Mouse (Mus musculus): Measurements from ENCODE around the gene Cys1.

Cys1 gene

DNA sequence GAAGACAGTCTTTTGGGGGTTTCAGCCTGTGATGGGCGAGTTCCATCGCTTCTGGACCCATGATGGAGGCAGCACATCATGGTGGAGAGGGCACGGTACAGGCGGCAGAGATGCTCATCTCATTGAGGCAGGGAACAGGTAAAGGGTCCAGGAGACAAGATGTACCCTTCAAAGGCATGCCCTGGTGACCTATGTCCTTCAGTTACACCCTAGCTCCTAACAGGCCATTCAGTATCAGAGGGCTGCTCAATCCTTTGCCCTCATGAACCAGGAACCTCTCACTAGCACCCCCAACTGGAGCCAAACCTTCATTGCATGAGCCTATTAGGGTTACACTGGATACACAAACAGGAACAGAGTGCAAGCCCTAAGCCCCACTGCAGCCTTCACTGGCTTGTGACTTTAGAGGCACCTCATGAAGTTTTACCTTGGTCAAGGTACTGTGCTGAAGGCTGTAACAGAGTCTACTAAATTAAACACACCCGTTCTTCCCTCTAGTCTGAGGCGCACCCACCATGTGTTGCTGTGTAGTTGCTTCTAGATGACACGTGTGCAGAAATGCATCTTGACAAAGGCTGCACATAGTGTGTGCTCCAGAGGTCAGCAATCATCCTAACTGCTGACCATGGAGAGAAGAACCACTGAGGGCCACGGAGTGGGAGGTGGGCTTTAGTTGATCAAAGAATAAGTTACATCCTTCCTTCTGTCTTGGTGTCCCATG is 16.0 kb upstream of the Cys1 start:
- peak; percentile 90 for DNase-seq (ENCODE audit: low read depth, low spot score)

GRCm38 (mm10) chr12:24696500-24697483 is 15.2 kb upstream of the Cys1 start:
- peak; percentile 87 for DNase-seq (ENCODE audit: low read depth, low spot score)

- no peak for DNase-seq (ENCODE audit: low read depth, low spot score)
Observed at GRCm38 (mm10) chr12:24690351-24690750, 8.7 kb upstream of the Cys1 start.

DNA sequence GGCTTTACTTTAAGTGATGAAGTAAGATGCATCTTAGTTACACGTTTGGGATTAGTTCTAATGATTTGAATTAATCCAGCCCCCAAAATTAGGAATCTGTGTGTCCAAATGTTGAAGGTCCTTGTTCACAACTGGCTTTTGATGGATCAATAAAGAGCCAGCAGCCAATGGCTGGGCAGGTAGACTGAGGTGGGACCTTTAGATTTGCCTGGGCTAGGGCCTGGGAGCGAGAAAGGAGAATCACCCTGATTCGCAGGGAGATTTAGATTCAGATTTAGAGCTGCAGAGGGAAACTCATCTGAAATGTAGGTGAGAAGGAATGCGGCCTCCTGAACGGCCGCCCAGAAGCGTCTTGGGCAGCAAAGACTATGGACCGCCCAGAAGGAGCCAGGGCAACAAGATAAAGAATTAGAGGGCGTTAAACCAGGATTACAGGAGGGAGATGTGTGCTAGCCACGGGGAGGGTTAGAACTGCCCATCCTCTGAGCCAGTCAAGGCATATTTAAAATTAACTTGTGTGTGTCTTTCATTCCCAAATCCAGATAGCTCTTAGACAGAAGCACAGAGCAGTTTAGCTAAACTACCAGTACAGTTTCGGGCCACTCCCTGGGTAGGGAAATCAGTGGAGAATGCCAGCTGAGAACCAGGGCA is 5.2 kb upstream of the Cys1 start:
- no peak for DNase-seq (ENCODE audit: low read depth, low spot score)

GRCm38 (mm10) chr12:24686038-24686695 is 4.6 kb upstream of the Cys1 start:
- no peak for DNase-seq (ENCODE audit: low read depth, low spot score)

- no peak for DNase-seq (ENCODE audit: low read depth, low spot score)
Observed at GRCm38 (mm10) chr12:24683461-24683860, 1.8 kb upstream of the Cys1 start.

GRCm38 (mm10) chr12:24682563-24682962 is 950 bp upstream of the Cys1 start:
- DNase-seq (ENCODE audit: low read depth, low spot score): no peak

DNA sequence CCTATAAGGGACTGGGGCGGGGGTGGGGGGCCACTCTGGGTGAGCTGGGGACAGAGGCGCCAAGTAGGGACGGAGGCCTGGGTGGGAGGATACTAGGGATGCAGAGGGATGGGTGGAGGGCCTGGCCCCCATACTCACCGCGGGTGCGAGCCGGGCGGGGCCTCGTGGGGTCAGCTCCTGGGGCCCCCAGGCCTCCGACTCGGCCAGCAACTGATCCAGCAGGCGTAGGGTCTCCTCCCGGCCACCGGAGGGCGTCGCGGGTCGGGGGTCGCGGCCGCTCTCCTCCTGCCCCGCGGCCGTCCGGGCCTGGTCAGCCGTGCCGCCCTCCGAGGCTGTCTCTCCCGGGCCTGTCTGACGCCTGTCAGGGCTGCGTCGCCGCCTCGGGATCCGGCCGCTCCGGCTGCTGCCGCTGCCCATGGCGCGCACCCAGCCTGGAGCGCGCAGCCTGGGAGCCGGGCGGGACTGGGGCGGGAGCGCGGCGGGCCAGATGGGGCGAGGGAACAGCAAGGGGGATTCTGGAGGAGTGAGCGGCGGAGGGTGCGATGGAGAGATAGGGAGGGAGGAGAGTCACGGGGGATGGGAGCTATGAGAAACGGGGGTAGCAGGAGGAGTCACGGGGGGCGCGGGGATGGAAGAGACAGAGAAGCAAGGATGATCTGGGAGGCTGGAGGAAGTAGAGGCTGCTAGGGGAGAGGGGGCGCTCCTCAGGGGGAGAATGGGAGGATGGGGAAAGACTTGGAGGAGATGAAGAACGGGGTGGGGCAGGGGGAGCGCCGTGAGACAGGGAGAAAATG is 924 bp downstream of the Cys1 start:
- DNase-seq (ENCODE audit: low read depth, low spot score): no peak

DNA sequence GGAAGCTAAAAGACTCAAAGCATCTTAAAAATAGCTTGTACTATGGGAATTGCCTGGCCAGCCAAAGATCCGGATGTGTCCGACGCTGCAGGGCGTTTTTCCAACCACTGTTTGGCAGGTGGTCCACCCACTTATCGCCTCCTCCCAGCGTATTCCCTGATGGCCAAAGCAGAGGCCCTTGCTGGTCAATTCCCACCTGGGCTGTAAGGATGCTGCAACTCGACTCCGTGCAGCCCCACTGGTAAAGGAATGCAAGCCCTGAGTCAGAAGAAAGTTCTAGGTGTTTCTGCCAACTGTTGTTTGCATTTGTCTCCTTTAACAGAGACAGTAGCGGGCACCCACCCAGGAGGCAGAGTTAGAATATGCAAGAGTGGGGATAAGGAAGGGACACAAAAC is 1.5 kb downstream of the Cys1 start:
- DNase-seq (ENCODE audit: low read depth, low spot score): no peak

DNA sequence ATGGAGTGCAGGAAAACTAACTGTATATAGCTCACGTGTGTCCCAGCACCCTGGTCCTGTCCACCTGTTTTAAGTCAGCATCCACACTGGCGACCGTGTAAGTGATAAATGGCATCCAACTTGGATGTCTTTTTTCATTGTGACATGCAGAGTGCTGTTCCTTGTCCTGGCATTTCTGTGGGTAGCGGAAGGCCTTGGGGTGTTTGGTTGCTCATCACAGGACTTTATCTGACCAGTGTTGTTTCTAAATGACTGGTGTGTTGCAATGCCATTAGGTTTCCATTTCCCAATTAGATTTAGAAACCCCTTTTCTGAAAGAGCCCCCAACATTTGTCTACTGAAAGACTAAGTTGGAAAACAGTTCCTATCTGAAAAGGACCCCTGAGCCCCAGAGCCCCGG is 19.5 kb downstream of the Cys1 start:
- no peak for DNase-seq (ENCODE audit: low read depth, low spot score)

GRCm38 (mm10) chr12:24661100-24661499 is 20.5 kb downstream of the Cys1 start:
- no peak for DNase-seq (ENCODE audit: low read depth, low spot score)

DNA sequence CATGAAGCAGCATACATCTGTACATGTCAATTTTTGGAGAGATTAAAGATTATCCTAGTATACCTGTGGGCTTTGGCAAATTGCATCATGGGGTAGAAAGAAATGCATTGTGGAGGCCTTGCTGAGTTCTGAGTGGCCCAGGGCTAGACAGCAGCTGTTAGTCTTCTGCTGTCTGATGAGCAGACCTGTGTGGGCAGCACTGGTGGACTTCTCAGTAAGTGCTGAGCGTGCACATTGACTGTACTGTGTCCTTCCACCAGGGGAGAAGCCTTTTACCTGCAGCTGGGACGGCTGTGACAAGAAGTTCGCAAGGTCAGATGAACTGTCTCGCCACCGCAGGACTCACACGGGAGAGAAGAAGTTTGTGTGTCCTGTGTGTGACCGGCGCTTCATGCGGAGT is 21.7 kb downstream of the Cys1 start:
- no peak for DNase-seq (ENCODE audit: low read depth, low spot score)

DNA sequence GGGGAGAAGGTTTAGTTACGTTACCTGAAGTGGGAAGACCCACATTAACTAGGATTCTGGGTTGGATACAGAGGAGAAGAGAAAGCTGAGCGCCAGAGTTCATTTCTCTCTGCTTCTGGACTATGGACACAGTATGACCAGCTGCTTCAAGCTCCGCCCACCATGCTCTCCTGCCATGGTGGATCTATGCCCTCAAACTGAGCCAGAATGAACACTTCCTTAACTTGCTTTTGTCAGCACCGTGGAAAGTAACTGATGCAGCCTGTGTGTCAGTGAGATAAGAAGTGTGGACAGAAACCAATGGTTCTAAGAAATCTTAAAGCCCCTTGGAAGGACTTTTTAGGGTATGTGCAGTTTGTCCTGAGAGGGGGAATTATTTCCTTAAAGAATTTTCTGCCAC is 22.6 kb downstream of the Cys1 start:
- DNase-seq (ENCODE audit: low read depth, low spot score): no peak

DNA sequence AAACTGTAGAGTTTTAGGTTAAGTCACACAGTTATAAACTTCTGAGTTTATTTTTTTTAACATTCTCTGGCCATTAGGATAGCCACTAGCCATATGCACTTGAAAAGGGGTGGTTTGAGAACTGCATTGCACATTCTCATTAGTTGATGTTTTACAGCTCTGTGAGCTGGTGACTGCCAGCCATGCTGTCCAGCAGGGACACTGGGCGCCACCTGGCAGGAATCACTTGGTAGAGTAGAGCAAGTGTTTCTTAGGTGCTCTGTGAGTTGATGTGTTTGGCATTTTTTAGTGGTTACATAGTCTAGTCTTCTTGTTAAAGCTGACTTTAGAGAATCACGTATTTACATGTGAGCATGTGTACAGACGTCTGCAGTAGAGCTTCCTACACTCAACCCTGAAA is 25.2 kb downstream of the Cys1 start:
- DNase-seq (ENCODE audit: low read depth, low spot score): no peak

DNA sequence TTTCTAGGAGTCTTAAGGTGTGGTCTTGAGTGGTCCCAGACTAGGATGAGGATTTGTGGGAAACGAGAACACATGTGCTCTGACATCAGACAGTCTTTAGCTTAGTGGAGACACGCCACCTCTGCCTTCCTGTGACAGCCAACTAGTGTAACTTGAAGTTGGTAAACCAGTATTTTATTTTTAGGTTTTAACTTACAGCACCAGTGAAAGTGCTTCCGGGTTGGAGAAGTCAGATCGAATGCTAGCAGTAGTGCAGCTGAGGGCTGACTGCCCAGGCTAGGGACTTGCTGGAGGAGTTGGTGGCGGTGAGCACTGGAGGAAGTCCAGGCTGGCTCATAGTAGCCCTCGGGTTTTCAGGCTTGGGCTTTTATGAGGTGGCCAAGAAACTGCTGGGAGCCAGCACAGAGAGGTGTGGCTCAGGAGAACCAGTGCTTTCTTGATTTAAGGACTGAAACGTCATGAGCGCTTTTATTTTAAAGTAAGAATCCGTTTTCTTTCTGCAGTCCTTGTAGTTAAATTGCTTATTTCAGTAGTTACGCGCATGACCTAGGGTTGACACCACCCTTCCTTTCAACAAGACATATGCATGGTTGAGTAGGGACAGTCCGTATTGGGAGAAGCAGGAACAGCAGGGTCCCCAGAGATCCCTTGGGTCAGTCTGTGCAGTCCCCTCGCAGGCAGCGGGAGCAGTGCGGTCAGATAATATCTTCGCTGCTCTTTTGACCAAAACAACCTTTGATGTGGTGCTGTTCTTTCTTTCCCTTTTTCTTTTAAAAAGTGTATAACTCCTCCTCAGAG is 27.3 kb downstream of the Cys1 start:
- DNase-seq (ENCODE audit: low read depth, low spot score): no peak

- DNase-seq (ENCODE audit: low read depth, low spot score): peak; percentile 98
Observed at GRCm38 (mm10) chr12:24651642-24652342, 29.8 kb downstream of the Cys1 start.

DNA sequence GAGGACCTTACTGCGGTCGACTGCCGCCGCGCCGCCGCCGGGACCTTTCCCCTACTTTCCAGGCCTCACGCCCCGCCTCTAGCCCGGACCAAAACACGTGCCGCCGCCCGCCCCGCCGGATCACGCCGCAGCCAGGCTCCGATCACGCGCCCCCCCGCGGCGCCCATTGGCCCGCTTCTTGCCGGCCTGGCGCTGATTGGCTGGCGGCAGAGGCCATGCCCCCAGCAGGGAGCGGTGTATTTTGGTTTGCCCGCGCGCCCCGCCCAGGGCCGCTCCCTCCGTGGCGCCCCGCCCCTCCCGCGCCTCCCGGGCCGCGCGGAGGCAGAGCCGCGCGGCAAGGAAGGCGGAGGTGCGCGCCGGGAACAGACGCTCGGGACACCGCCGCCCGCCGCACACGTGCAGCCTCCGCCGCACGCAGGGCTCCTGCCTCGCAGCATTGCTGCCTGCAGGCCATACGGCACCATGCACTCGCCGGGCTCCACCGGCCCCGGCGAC is 30.5 kb downstream of the Cys1 start, which contains the start of gene Klf11:
Klf11 (plus strand) TSS at position 212 of the 495 bp plus-strand sequence.
- DNase-seq (ENCODE audit: low read depth, low spot score): peak; percentile 97

GRCm38 (mm10) chr12:24650415-24651062 is 31.1 kb downstream of the Cys1 start:
- DNase-seq (ENCODE audit: low read depth, low spot score): no peak

GRCm38 (mm10) chr12:24648094-24648493 is 33.5 kb downstream of the Cys1 start:
- no peak for DNase-seq (ENCODE audit: low read depth, low spot score)

Data from A20 (cell line).